In the genomic region with DNA sequence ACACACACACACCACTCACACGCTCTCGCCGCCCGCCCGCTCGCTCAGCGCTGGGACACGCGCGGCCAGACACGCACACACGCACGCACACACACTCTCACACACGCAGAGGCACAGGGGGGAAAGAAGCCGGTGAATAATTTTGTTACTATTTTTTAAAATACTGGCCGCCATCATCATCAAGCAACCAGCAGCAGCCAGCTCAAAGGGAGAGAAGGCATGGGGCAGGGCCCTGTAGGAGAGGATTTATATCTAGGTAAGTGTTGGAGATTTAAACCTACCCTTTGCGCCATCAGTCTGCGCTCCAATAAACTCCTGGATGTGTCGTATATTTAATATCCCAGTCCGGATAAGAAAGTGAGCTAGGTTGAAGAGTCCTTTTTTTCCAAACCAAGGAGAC, we compare ENCODE assay signal across 8 mouse cellular contexts. TPM values are rescaled to one million over a fixed set of nuclear protein-coding genes. Genes with fewer than 3 reads are reported as not detected.
DNase-seq lines count a peak whose midpoint lies in the region; ATAC-seq and TF ChIP-seq lines count a peak whose summit lies in the region.

No protein-coding gene starts in this region.

- H3K27me3 ChIP-seq in heart, embryonic 12.5 days (replicated peaks) = no peaks in the 10 kb centered on the region
- H3K27me3 ChIP-seq in hindbrain, embryonic 10.5 days (ENCODE audit: insufficient read depth, poor library complexity, severe bottlenecking) = peaks cover 15% of the 10 kb centered on the region; the same call in 1 of the 2 replicates
- peaks cover 99% of the 10 kb centered on the region for H3K27me3 ChIP-seq in liver, embryonic 13.5 days

- ATAC-seq in heart, embryonic 12.5 days (ENCODE audit: insufficient number of reproducible peaks, low FRiP score) = no peak
- ATAC-seq in liver, embryonic 13.5 days (ENCODE audit: low read depth) = no peak

- H3K9ac ChIP-seq in heart, embryonic 12.5 days = peak overlapping the region; percentile 95
- no peak overlapping the region for H3K9ac ChIP-seq in liver, embryonic 13.5 days

- under 1% methylated on average over 20 of the region's 20 CpGs for whole genome bisulfite sequencing in heart, embryonic 12.5 days
- WGBS in hindbrain, embryonic 10.5 days = under 1% methylated on average over 20 of the region's 20 CpGs
- 1% methylated on average over 17 of the region's 20 CpGs for WGBS in liver, embryonic 13.5 days (ENCODE audit: insufficient replicate concordance)
- WGBS in olfactory bulb, adult 2 months = under 1% methylated on average over 20 of the region's 20 CpGs

- TF ChIP-seq POLR2A in olfactory bulb, adult 2 months (IDR thresholded peaks at IDR 0.05; ENCODE audit: insufficient read depth, low read depth, low read length) = no peak

- H3K4me2 ChIP-seq in heart, embryonic 12.5 days = peak overlapping the region; percentile 99
- peak overlapping the region; percentile 64 for H3K4me2 ChIP-seq in liver, embryonic 13.5 days

- no peak for DNase-seq in heart, postnatal 25 days (ENCODE audit: low spot score)
- peak; percentile 58 for DNase-seq in hindbrain, embryonic 10.5 days (ENCODE audit: low spot score)
- no peak for DNase-seq in liver, embryonic 13.5 days
- DNase-seq in frontal cortex, postnatal 14 days (ENCODE audit: low spot score in 2 of 2) = no peak
- no peak for DNase-seq in urinary bladder, postnatal 10 days (ENCODE audit: low spot score)

- TF ChIP-seq CTCF in olfactory bulb, adult 2 months (IDR thresholded peaks at IDR 0.05; ENCODE audit: insufficient read depth, low read depth, low read length) = no peak

- intact Hi-C loops in heart, postnatal 25 days (cut with DNase I) = loop anchor here (10.0 kb wide), 1 partner anchor 480 kb away; a partner anchor contains a TSS

- H3K27ac ChIP-seq in heart, embryonic 12.5 days (ENCODE audit: poor library complexity, severe bottlenecking) = peak overlapping the region; percentile 98
- H3K27ac ChIP-seq in brown adipose tissue, adult 24 weeks (replicated peaks; ENCODE audit: low read depth, low read length) = no peak overlapping the region
- H3K27ac ChIP-seq in hindbrain, embryonic 10.5 days = peak overlapping the region; percentile 98
- H3K27ac ChIP-seq in liver, embryonic 13.5 days = no peak overlapping the region
- peak overlapping the region; percentile 99 for H3K27ac ChIP-seq in olfactory bulb, adult 2 months (ENCODE audit: insufficient read depth, low read depth, low read length)

- H3K36me3 ChIP-seq in heart, embryonic 12.5 days = peaks cover 13% of the 10 kb centered on the region
- peaks cover 16% of the 10 kb centered on the region for H3K36me3 ChIP-seq in hindbrain, embryonic 10.5 days
- H3K36me3 ChIP-seq in liver, embryonic 13.5 days = no peaks in the 10 kb centered on the region

- H3K4me1 ChIP-seq in heart, embryonic 12.5 days (replicated peaks) = peaks cover 16% of the 10 kb centered on the region
- no peaks in the 10 kb centered on the region for H3K4me1 ChIP-seq in brown adipose tissue, adult 24 weeks (ENCODE audit: control insufficient read depth, insufficient read depth, insufficient read length, low read length)
- H3K4me1 ChIP-seq in hindbrain, embryonic 10.5 days (replicated peaks) = peaks cover 42% of the 10 kb centered on the region
- peaks cover 6% of the 10 kb centered on the region; the same call in 1 of the 2 replicates for H3K4me1 ChIP-seq in liver, embryonic 13.5 days (replicated peaks)
- H3K4me1 ChIP-seq in olfactory bulb, adult 2 months (ENCODE audit: control insufficient read depth, insufficient read depth, low read length) = no peaks in the 10 kb centered on the region

- H3K4me3 ChIP-seq in heart, embryonic 12.5 days = peak overlapping the region; percentile 68
- H3K4me3 ChIP-seq in brown adipose tissue, adult 24 weeks (ENCODE audit: insufficient read depth, low read depth, low read length) = peak overlapping the region; percentile 95
- peak overlapping the region; percentile 90 for H3K4me3 ChIP-seq in hindbrain, embryonic 10.5 days
- H3K4me3 ChIP-seq in liver, embryonic 13.5 days (replicated peaks) = peak overlapping the region; percentile 59
- peak overlapping the region; percentile 72 for H3K4me3 ChIP-seq in olfactory bulb, adult 2 months (ENCODE audit: insufficient read depth, low read depth, low read length)

- H3K9me3 ChIP-seq in heart, embryonic 12.5 days (replicated peaks) = no peaks in the 10 kb centered on the region
- no peaks in the 10 kb centered on the region for H3K9me3 ChIP-seq in hindbrain, embryonic 10.5 days
- no peaks in the 10 kb centered on the region for H3K9me3 ChIP-seq in liver, embryonic 13.5 days (replicated peaks)

RNA-seq across cellular contexts. Expression of a gene that starts 1.1 kb away (rescaled TPM):
- polyA plus RNA-seq in heart, embryonic 12.5 days (2016; fragmentation: Nextera tagmentation; extraction: Ambion mirVana) = 49.9 and 52.9 TPM in 2 replicates
- total RNA-seq in heart, postnatal 25 days (2021) = 10 to 100 TPM; 22.3 to 23.0 TPM
- 12.2 and 14.6 TPM in 2 replicates for polyA plus RNA-seq in brown adipose tissue, adult 24 weeks (2012; ENCODE audit: insufficient read depth, insufficient read length, missing spikeins)
- 61.3 and 91.1 TPM in 2 replicates for polyA plus RNA-seq in hindbrain, embryonic 10.5 days (2016; fragmentation: Nextera tagmentation; extraction: Ambion mirVana)
- polyA plus RNA-seq in liver, embryonic 13.5 days (2015; fragmentation: Nextera tagmentation; extraction: Ambion mirVana) = 2.1 and 2.6 TPM in 2 replicates
- polyA plus RNA-seq in olfactory bulb, adult 2 months (2012; ENCODE audit: insufficient read depth, insufficient read length, low replicate concordance, missing spikeins) = 180 and 356 TPM in 2 replicates

Comparison
In these comparisons a context has a peak if more than half of its experiments do, and no peak if none do; other contexts are left out.
1. H3K27ac ChIP-seq: peak in heart, embryonic 12.5 days (single experiment), hindbrain, embryonic 10.5 days (single experiment) and olfactory bulb, adult 2 months (single experiment); none in brown adipose tissue, adult 24 weeks (single experiment) and liver, embryonic 13.5 days (single experiment).
2. Peak in every context shown above with its lines, with median percentiles within 50 percentile points of each other: H3K4me3 ChIP-seq.